Mouse (Mus musculus) liver, embryonic 14.5 days (tissue): ENCODE results near the gene Fcrlb.

Source experiments
- CTCF ChIP-seq: IDR thresholded peaks from 2 replicates; pipeline ENCODE4 v1.5.1; 2016; ENCODE audit warnings: antibody characterized with exemption, low read depth, control low read depth
- EP300 ChIP-seq: IDR thresholded peaks from 2 replicates; pipeline ENCODE4 v1.6.1; 2016; ENCODE audit warnings: antibody characterized with exemption, low read depth

DNA sequence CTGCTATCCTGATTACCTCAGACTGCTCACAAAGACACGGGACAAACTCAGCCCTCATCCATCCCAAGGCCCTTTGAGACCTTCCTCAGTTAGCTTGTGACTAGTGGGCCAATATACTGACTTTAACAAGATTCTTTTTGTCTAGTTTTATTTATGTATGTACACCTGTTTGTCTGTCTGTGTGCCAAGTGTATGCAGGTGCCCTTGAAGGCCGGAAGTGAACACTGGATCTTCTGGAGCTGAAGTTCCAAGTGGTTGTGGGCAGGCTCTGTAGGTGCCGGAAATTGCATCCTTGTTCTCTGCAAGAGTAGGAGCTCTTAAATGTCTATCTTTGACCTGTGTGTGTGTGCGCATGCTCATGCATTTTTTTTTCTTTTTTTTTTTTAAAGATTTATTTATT lies 16.5 kb upstream of the Fcrlb start:
- TF ChIP-seq EP300 = no peak
- no peak for TF ChIP-seq CTCF
